Mouse (Mus musculus): ENCODE results near the gene Tas1r3.

The Tas1r3 gene

GRCm38 (mm10) chr4:155840076-155841002, 22.8 kb downstream of the Tas1r3 start:
- no peak for DNase-seq

- DNase-seq = no peak
Observed at GRCm38 (mm10) chr4:155839483-155839910, 23.7 kb downstream of the Tas1r3 start, which contains the start of gene Mxra8. Gene Mxra8, plus strand, starts transcription at chr4:155839680.

- DNase-seq = no peak
Observed at GRCm38 (mm10) chr4:155838187-155839153, 24.7 kb downstream of the Tas1r3 start.

DNA sequence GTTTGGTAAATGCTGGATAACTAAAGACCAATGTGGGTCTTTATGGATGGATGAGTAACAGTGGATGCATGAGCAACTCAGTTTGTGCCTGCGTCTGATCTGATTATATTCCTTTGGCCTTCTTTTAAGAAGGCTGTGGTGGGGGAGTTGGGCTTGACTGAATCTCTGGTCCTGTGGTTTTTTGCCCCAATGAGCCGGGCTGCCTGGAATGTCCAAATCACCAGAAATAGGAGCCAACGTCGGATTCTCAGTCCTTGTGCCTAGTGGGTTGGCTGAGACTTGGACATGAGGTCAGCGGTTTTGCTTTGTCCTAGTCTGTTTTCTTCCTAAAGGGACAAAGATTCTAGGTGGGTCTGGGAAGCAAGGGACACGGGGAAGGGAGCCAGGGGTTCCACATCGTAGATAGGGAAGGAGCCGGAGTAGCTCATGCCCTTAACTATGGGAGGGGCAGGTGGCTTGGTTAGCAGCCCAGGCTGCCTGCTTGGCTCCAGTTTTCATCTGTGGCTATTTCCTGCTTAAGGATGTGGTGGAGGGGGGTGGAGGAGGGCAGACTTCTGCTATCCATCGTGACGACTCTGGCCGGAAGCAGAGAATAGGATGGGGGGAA, 25.7 kb downstream of the Tas1r3 start:
- no peak for DNase-seq

DNA sequence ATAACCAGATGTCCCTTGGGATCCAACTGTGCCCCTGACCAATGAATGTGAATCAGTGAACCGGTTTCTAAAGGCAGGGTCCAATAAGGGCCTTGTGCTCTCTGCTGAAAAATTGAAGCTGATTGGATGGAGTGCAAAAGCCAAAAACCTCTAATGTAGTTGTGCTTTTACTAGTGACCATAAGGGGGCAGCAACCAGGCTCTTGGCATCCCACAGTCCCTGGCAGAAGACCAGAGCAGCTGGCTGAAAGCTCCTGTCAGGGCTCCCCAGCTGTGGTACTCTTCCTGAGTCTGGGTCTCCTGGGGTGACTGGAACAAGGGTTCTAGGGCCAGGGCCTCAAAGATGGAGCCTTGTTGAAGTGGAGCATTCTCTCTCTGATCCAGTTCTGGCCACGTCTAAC, 29.3 kb downstream of the Tas1r3 start:
- peak; percentile 71 for DNase-seq

GRCm38 (mm10) chr4:155833234-155833633, 29.9 kb downstream of the Tas1r3 start:
- DNase-seq = no peak

DNA sequence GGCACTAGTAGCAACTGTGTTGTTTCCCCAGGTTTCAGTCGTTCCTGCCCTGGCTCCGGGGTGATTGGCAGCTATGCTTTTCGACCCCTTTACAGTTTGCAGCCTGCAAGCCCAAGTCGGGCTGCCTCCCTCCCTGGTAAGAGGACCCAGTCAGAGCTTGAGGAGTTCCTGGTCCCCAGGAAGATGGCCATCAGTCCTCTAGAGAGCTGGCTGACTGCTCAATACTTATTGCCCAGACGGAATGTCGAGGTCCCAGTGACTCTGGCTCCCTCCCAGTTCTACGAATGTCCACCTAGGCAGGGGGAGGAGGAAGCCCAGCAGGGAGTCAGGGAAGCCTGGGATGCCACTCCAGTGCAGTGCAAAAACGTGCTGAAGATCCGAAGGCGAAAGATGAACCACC, 30.8 kb downstream of the Tas1r3 start:
- peak; percentile 29 for DNase-seq

- no peak for DNase-seq
Observed at GRCm38 (mm10) chr4:155831831-155832230, 31.3 kb downstream of the Tas1r3 start.

- peak; percentile 97 for DNase-seq
Observed at GRCm38 (mm10) chr4:155831205-155831766, 31.9 kb downstream of the Tas1r3 start, which contains the start of gene Aurkaip1. Gene Aurkaip1, plus strand, starts transcription at chr4:155831272.

- DNase-seq = no peak
Observed at GRCm38 (mm10) chr4:155830596-155830995, 32.6 kb downstream of the Tas1r3 start.

GRCm38 (mm10) chr4:155829866-155830265, 33.3 kb downstream of the Tas1r3 start:
- no peak for DNase-seq

- no peak for DNase-seq
Observed at GRCm38 (mm10) chr4:155823443-155823842, 39.7 kb downstream of the Tas1r3 start.

GRCm38 (mm10) chr4:155821025-155821424, 42.1 kb downstream of the Tas1r3 start:
- peak; percentile 65 for DNase-seq

- DNase-seq = no peak
Observed at GRCm38 (mm10) chr4:155817533-155817932, 45.6 kb downstream of the Tas1r3 start.

DNA sequence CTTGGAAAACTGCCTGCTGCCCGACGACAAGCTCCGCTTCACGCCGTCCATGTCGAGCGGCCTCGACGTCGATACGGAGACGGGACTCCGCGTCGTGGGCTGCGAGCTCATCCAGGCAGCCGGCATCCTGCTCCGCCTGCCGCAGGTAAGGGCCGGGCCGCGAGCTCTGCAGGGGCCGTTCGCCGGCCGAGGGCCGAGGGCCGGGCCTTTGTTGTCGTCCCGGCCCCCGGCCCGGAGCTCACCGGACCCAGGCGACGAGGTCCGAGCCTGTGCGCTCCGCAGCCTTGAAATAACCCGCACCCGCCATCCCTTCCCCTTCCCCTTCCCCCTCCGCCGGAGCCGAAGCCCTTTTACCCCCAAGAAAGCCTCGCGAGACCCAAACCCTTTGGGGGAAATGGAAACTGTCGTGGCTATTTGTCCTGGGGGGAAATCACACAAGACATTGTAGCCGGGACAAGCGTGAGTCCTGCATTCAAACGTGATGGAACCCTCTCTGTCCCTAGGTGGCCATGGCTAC, 50.4 kb downstream of the Tas1r3 start:
- DNase-seq = peak; percentile 63

GRCm38 (mm10) chr4:155811929-155812664, 51.1 kb downstream of the Tas1r3 start, which contains the start of gene Ccnl2:
Gene Ccnl2, plus strand, starts transcription at chr4:155812489.
- peak; percentile 93 for DNase-seq

Measured in thymus, postnatal 4 days (tissue).